Mouse (Mus musculus) forebrain, embryonic 12.5 days (tissue): Measurements from ENCODE around the gene Gjb1. TPM values are rescaled to one million over a fixed set of nuclear protein-coding genes. Genes with fewer than 3 reads are reported as not detected.

Experiments used
- ATAC-seq: fragments of 200-750 bp; cut with Nextera tagmentation; 2 replicates; pipeline ENCODE4 v1.8.0; 2017; ENCODE audit warnings: moderate TSS enrichment; ENCODE audit not compliant: low FRiP score
- H3K27ac ChIP-seq: fragments of 300-500 bp; sonication (generic); 2 replicates; pipeline ENCODE4 v1.5.1; 2016; ENCODE audit warnings: mild to moderate bottlenecking
- H3K27me3 ChIP-seq: fragments of 300-500 bp; sonication (generic); 2 replicates; pipeline ENCODE4 v1.6.1; 2016; ENCODE audit warnings: mild to moderate bottlenecking
- H3K36me3 ChIP-seq: fragments of 300-500 bp; sonication (generic); replicated peaks from 2 replicates; pipeline ENCODE4 v1.6.1; 2016; ENCODE audit warnings: mild to moderate bottlenecking
- H3K4me1 ChIP-seq: fragments of 300-500 bp; sonication (generic); 2 replicates; pipeline ENCODE4 v1.6.1; 2016
- H3K4me2 ChIP-seq: fragments of 300-500 bp; sonication (generic); 2 replicates; pipeline ENCODE4 v1.6.1; 2016; ENCODE audit warnings: mild to moderate bottlenecking, moderate library complexity
- H3K4me3 ChIP-seq: fragments of 300-500 bp; sonication (generic); replicated peaks from 2 replicates; pipeline ENCODE4 v1.5.1; 2016; ENCODE audit warnings: mild to moderate bottlenecking
- H3K9ac ChIP-seq: fragments of 300-500 bp; sonication (generic); 2 replicates; pipeline ENCODE4 v1.6.1; 2016; ENCODE audit warnings: mild to moderate bottlenecking
- H3K9me3 ChIP-seq: fragments of 300-500 bp; sonication (generic); 2 replicates; pipeline ENCODE4 v1.6.1; 2016
- WGBS: fragments of 180-500 bp; shearing (Covaris S2); methylation state at CpG from one replicate; pipeline ENCODE4 v1.1.7; 2016; 5-methylcytosine and 5-hydroxymethylcytosine counted together
- polyA plus RNA-seq: library from polyadenylated mRNA; unstranded; fragments of >200 nt; fragmentation: Nextera tagmentation; extraction: Ambion mirVana; gene quantifications from 2 replicates; pipeline ENCODE4 v1.2.1, GENCODE M21; 2016

Gjb1 gene
- polyA plus RNA-seq, 1 experiment from 2014 or later = not detected

DNA sequence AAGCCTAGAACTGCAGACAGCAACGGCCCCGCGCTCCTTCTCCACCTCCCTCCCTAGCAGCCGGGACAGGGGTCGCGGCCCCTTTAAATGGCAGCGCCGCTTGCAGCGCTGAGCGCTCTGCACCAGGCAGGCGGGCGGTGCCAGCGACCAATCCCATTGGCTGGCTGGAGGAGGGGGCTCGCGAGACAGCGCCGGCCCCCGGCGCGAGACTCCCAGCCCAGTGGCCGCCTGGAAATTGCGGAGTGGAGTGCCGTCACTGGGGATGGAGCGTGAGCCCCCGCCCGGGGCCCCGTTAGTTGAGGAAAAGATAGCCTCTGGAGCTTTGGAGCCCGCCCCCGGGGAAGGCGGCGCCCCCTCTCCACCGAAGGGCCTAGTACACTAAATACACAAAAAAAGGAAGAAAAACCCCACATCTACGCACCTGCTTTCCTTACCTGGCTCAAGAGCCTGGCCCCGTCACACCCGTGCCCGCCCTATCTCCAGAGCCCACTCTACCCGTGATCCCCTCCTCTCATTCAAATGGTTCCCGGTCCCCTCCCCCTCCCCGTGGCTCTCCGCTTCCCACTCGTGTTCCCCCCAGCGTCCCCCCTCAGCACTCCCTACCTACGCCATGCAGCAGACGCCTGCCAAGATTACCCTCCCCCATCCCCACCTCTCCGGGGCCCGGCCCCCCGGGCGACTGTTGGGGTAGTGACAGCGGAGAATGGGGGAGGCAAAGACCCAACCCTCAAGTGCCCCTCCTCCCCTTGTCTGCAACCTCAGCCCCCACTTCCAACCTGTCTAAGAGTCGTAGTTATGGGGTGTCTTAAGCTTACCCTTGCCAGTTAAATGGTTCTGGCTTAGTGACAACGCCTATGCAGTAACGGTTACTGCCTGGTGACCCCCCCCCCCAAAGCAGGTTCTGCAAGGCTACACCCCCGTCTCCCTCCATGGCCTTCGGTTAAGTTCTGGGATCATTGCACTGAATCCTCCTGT is 43.8 kb downstream of the Gjb1 start:
- Histone ChIP-seq H3K4me3 (peak overlapping the region; percentile 54), H3K4me2 (peak overlapping the region; percentile 58), H3K4me1 (peaks cover 16% of the 10 kb centered on the region), H3K9ac (peak overlapping the region; percentile 59), H3K9me3 (no peaks in the 10 kb centered on the region), H3K36me3 (peaks cover 10% of the 10 kb centered on the region), H3K27me3 (peaks cover 4% of the 10 kb centered on the region; the same call in 1 of the 2 replicates), H3K27ac (peak overlapping the region; percentile 62)
- 16% methylated on average over 51 of the region's 54 CpGs for WGBS
- ATAC-seq = peak; percentile 97

GRCm38 (mm10) chrX:101420700-101421095 is 44.5 kb downstream of the Gjb1 start, which contains the start of gene Zmym3:
Zmym3 (minus strand) TSS chrX:101420849.
- 33% methylated on average over 4 of the region's 4 CpGs for WGBS
- no peak for ATAC-seq
- H3K4me2 ChIP-seq = peak within 1 kb of the TSS; percentile 58
- H3K9me3 ChIP-seq = no peaks in the 10 kb centered on the region
- H3K36me3 ChIP-seq = peaks cover 5% of the 10 kb centered on the region
- H3K27ac ChIP-seq = peak within 1 kb of the TSS; percentile 62; the same call in 1 of the 2 replicates
- peak within 1 kb of the TSS; percentile 55 for H3K9ac ChIP-seq
- peak within 1 kb of the TSS; percentile 54 for H3K4me3 ChIP-seq
- H3K27me3 ChIP-seq = peaks cover 4% of the 10 kb centered on the region; the same call in 1 of the 2 replicates
- H3K4me1 ChIP-seq = peaks cover 16% of the 10 kb centered on the region

GRCm38 (mm10) chrX:101423462-101423861 is 47.3 kb downstream of the Gjb1 start:
- H3K36me3 ChIP-seq = no peaks in the 10 kb centered on the region
- H3K27me3 ChIP-seq = no peaks in the 10 kb centered on the region
- WGBS = 78% methylated on average over 2 of the region's 2 CpGs
- H3K4me3 ChIP-seq = no peak overlapping the region
- H3K4me2 ChIP-seq = no peak overlapping the region
- peaks cover 9% of the 10 kb centered on the region for H3K4me1 ChIP-seq
- H3K9ac ChIP-seq = no peak overlapping the region
- ATAC-seq = no peak
- no peak overlapping the region for H3K27ac ChIP-seq
- H3K9me3 ChIP-seq = no peaks in the 10 kb centered on the region

DNA sequence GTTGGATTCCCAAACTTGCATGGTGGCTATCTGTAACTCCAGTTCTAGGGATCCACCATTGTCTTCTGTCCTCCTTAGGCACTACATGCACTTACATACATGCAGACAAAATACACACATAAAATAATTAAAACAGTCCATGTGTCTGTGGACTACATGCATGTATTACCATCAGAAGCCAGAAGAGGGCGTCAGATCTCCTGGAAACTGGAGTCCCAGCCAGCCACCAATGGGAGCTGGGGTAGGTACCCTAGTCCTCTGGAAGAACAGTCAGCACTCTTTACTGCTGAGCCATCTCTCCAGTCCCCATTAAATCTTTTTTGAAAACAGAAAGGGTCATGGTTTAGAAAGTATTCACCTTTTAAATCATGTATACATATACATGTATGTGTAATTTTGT is 51.6 kb downstream of the Gjb1 start:
- Histone ChIP-seq H3K27ac (no peak overlapping the region), H3K4me1 (peaks cover 9% of the 10 kb centered on the region), H3K9ac (no peak overlapping the region), H3K9me3 (no peaks in the 10 kb centered on the region), H3K4me2 (no peak overlapping the region), H3K36me3 (peaks cover 12% of the 10 kb centered on the region; the same call in 1 of the 2 replicates), H3K4me3 (no peak overlapping the region), H3K27me3 (0 out of 2 replicates have a peak, but pooled peaks cover 4% of the 10 kb centered on the region)
- ATAC-seq = no peak
- 6% methylated on average over 1 of the region's 1 CpGs for WGBS

DNA sequence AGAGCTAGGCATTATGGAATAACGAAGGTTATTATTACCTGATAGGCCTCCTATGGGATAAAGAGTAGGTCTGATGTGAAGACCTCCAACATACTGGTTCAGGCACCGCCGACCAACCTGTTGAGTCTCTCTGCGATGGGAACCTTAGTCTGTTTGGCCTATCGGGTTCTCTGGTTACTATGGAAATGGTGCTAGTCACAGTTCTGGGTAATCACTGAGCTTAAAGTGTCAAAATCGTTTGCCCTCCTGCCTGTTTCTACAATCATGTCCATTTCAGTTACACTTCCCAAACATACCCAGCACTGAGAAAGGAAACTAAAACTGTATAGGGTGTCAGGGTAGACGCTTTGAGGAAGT is 52.6 kb downstream of the Gjb1 start:
- Histone ChIP-seq H3K4me1 (peaks cover 9% of the 10 kb centered on the region), H3K27ac (peak overlapping the region; percentile 95), H3K4me2 (peak overlapping the region; percentile 39), H3K36me3 (peaks cover 16% of the 10 kb centered on the region), H3K27me3 (0 out of 2 replicates have a peak, but pooled peaks cover 4% of the 10 kb centered on the region), H3K4me3 (peak overlapping the region; percentile 29), H3K9me3 (no peaks in the 10 kb centered on the region), H3K9ac (no peak overlapping the region)
- peak; percentile 3; the same call in 1 of the 2 replicates for ATAC-seq
- 19% methylated on average over 7 of the region's 7 CpGs for WGBS

GRCm38 (mm10) chrX:101429142-101429949 is 53.2 kb downstream of the Gjb1 start, which contains the start of gene Nono:
Nono (plus strand) TSS chrX:101429318.
- Histone ChIP-seq H3K4me2 (peak within 1 kb of the TSS; percentile 52), H3K36me3 (peaks cover 16% of the 10 kb centered on the region), H3K27me3 (0 out of 2 replicates have a peak, but pooled peaks cover 4% of the 10 kb centered on the region), H3K4me1 (peaks cover 9% of the 10 kb centered on the region), H3K27ac (peak within 1 kb of the TSS; percentile 95), H3K9ac (peak within 1 kb of the TSS; percentile 81), H3K9me3 (no peaks in the 10 kb centered on the region), H3K4me3 (peak within 1 kb of the TSS; percentile 62)
- WGBS = 19% methylated on average over 51 of the region's 51 CpGs
- ATAC-seq = peak; percentile 96

GRCm38 (mm10) chrX:101429976-101430375 is 53.8 kb downstream of the Gjb1 start:
- ATAC-seq = peak; percentile 60
- WGBS = 17% methylated on average over 14 of the region's 14 CpGs
- Histone ChIP-seq H3K9me3 (no peaks in the 10 kb centered on the region), H3K4me3 (peak overlapping the region; percentile 62), H3K36me3 (peaks cover 16% of the 10 kb centered on the region), H3K9ac (peak overlapping the region; percentile 81), H3K27ac (peak overlapping the region; percentile 95), H3K27me3 (0 out of 2 replicates have a peak, but pooled peaks cover 4% of the 10 kb centered on the region), H3K4me1 (peaks cover 9% of the 10 kb centered on the region), H3K4me2 (peak overlapping the region; percentile 52)

Other genes starting within 250 kb of the Gjb1 start
- 57.3 and 64.6 TPM in 2 replicates for gene Snx12, start 153.8 kb upstream of the Gjb1 start, polyA plus RNA-seq
- 1.3 and 1.9 TPM in 2 replicates for gene Foxo4, start 121.8 kb upstream of the Gjb1 start, polyA plus RNA-seq
- gene Gm614, start 112.4 kb upstream of the Gjb1 start, polyA plus RNA-seq = not detected in 2 replicates
- gene Il2rg, start 108.1 kb upstream of the Gjb1 start, polyA plus RNA-seq = 2.0 TPM in 2 replicates
- not detected in 2 replicates for gene Gm20489, start 107.4 kb upstream of the Gjb1 start, polyA plus RNA-seq
- 42.0 and 43.1 TPM in 2 replicates for gene Med12, start 102.3 kb upstream of the Gjb1 start, polyA plus RNA-seq
- gene Nlgn3, start 77.2 kb upstream of the Gjb1 start, polyA plus RNA-seq = 32.2 and 36.3 TPM in 2 replicates
- gene Zmym3, start 44.5 kb downstream of the Gjb1 start, polyA plus RNA-seq = 37.5 and 37.8 TPM in 2 replicates
- gene Nono, start 52.9 kb downstream of the Gjb1 start, polyA plus RNA-seq = 636 and 666 TPM in 2 replicates
- gene Itgb1bp2, start 72.7 kb downstream of the Gjb1 start, polyA plus RNA-seq = 3.3 and 3.9 TPM in 2 replicates
- 28.2 and 29.6 TPM in 2 replicates for gene Taf1, start 156.4 kb downstream of the Gjb1 start, polyA plus RNA-seq